Mouse (Mus musculus) testis, adult 2 months (tissue): Measurements from ENCODE around the gene Sowaha. TPM values are rescaled to one million over a fixed set of nuclear protein-coding genes. Genes with fewer than 3 reads are reported as not detected.
A peak's percentile ranks its signal among the peaks of the same experiment; 100 is the strongest.

ENCODE experiments used
- H3K27ac ChIP-seq: fragments of 200-500 bp; 2 replicates; pipeline ENCODE4 v1.5.1; 2012; ENCODE audit warnings: low read depth, low read length; ENCODE audit not compliant: control insufficient read depth, insufficient read depth
- H3K27me3 ChIP-seq: fragments of 200-500 bp; 2 replicates; pipeline ENCODE4 v1.6.1; 2012; ENCODE audit warnings: mild to moderate bottlenecking, low read length, moderate library complexity; ENCODE audit not compliant: control insufficient read depth, insufficient read depth
- H3K36me3 ChIP-seq: fragments of 200-500 bp; 2 replicates; pipeline ENCODE4 v1.6.1; 2012; ENCODE audit warnings: mild to moderate bottlenecking, low read length; ENCODE audit not compliant: control insufficient read depth, insufficient read depth
- H3K4me1 ChIP-seq: fragments of 200-500 bp; 2 replicates; pipeline ENCODE4 v1.6.1; 2012; ENCODE audit warnings: low read length; ENCODE audit not compliant: control insufficient read depth, insufficient read depth
- H3K4me3 ChIP-seq: fragments of 200-500 bp; 2 replicates; pipeline ENCODE4 v1.5.1; 2012; ENCODE audit warnings: low read depth, mild to moderate bottlenecking, low read length, moderate library complexity, mixed read lengths; ENCODE audit not compliant: control insufficient read depth
- CTCF ChIP-seq: fragments of 200-500 bp; IDR thresholded peaks from 2 replicates; pipeline ENCODE4 v1.5.1; 2012; ENCODE audit warnings: low read depth, mild to moderate bottlenecking, inconsistent platforms, low read length, moderate library complexity; ENCODE audit not compliant: control insufficient read depth, insufficient read depth, insufficient replicate concordance
- POLR2A ChIP-seq: fragments of 200-500 bp; IDR thresholded peaks from 2 replicates; pipeline ENCODE4 v1.6.1; 2012; ENCODE audit warnings: low read depth, mild to moderate bottlenecking, inconsistent platforms, low read length, moderate library complexity; ENCODE audit not compliant: control insufficient read depth
- polyA plus RNA-seq: library from polyadenylated mRNA; depleted of rRNA; stranded (reverse); fragments of >200 nt; gene quantifications from 2 replicates; pipeline ENCODE4 v1.2.3, GENCODE M21; 2012; rRNA removed

The Sowaha gene
- polyA plus RNA-seq = 0.10 and 0.13 TPM in 2 replicates

GRCm38 (mm10) chr11:53479783-53480301 is at the start of gene Sowaha, which contains the start of gene Gm9945:
TSS of gene Sowaha (minus strand) at chr11:53480274.
TSS of gene Gm9945 (plus strand) at chr11:53480166.
- Histone ChIP-seq H3K36me3 (no peaks in the 10 kb centered on the region), H3K27ac (no peak within 1 kb of the TSS), H3K4me3 (peak within 1 kb of the TSS; percentile 68), H3K4me1 (peaks cover 7% of the 10 kb centered on the region), H3K27me3 (no peaks in the 10 kb centered on the region)
- no peak for TF ChIP-seq CTCF
- no peak for TF ChIP-seq POLR2A

DNA sequence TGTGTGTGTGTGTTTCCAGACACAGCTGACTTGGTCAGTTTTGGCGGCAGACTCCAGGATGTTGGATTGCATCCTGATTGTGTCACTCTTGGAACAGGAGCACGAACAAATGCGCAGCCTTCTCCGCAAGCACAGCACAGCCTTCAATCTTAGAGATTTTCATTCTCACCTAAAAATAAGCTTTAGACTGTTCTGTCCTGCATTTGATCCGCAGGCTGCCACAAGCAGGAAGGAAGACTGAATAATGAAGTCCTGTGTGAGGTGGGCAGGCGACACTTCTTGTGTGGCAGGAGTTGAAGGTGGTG is 49.1 kb upstream of the Sowaha start:
- TF ChIP-seq POLR2A (no peak), CTCF (no peak)
- Histone ChIP-seq H3K27ac (no peak overlapping the region), H3K4me3 (no peak overlapping the region), H3K4me1 (peaks cover 14% of the 10 kb centered on the region), H3K27me3 (no peaks in the 10 kb centered on the region), H3K36me3 (no peaks in the 10 kb centered on the region)

DNA sequence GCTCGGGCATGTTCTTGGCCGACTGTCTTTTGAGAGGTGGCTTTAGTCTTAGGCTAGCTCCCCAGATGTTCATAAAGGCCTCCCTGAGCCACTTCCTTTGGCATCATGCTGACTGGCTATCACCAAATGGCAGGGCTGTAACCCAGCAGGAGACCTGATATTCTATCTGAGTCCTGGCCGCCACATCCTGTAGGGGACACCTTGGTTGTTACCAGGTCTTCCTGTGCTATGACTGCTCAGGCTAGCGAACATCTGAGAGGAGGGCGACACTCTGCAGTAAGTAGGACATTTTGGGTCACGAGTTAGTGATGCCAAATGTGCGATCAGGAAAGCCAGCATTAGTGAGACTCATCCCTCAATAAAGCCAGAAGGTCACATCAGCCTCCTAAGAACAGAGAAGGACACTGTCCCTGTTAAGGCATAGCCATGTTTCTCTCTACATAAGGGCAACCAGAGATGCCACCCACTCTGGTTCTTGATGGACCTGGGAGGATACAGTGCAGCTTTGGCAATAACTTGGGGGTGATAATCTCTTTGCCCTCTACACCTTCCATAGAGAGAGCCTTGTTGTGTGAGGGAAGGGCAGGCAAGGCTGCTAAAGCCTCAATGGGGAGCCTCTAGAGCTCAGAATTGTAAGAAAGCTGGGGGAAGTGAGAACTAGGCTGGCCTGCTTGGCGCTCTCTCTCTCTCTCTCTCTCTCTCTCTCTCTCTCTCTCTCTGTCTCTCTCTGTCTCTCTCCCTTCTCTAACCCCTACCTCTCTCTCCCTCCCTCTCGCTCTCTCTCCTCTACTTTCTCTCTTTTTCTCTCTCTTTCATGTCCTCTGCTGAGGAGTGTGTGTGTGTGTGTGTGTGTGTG is 48.6 kb upstream of the Sowaha start:
- Histone ChIP-seq H3K27me3 (no peaks in the 10 kb centered on the region), H3K4me1 (peaks cover 14% of the 10 kb centered on the region), H3K27ac (no peak overlapping the region), H3K4me3 (no peak overlapping the region), H3K36me3 (no peaks in the 10 kb centered on the region)
- no peak for TF ChIP-seq CTCF
- no peak for TF ChIP-seq POLR2A

GRCm38 (mm10) chr11:53525461-53525860 is 45.4 kb upstream of the Sowaha start:
- H3K4me3 ChIP-seq = no peak overlapping the region
- peaks cover 14% of the 10 kb centered on the region for H3K4me1 ChIP-seq
- H3K36me3 ChIP-seq = no peaks in the 10 kb centered on the region
- TF ChIP-seq POLR2A (no peak), CTCF (no peak)
- H3K27ac ChIP-seq = no peak overlapping the region
- H3K27me3 ChIP-seq = no peaks in the 10 kb centered on the region

- TF ChIP-seq POLR2A (no peak), CTCF (peak; percentile 58; the same call in 1 of the 2 replicates)
- Histone ChIP-seq H3K27me3 (no peaks in the 10 kb centered on the region), H3K4me3 (no peak overlapping the region), H3K36me3 (no peaks in the 10 kb centered on the region), H3K27ac (no peak overlapping the region), H3K4me1 (peaks cover 18% of the 10 kb centered on the region)
These were observed 44.8 kb upstream of the Sowaha start for GRCm38 (mm10) chr11:53524905-53525304.

DNA sequence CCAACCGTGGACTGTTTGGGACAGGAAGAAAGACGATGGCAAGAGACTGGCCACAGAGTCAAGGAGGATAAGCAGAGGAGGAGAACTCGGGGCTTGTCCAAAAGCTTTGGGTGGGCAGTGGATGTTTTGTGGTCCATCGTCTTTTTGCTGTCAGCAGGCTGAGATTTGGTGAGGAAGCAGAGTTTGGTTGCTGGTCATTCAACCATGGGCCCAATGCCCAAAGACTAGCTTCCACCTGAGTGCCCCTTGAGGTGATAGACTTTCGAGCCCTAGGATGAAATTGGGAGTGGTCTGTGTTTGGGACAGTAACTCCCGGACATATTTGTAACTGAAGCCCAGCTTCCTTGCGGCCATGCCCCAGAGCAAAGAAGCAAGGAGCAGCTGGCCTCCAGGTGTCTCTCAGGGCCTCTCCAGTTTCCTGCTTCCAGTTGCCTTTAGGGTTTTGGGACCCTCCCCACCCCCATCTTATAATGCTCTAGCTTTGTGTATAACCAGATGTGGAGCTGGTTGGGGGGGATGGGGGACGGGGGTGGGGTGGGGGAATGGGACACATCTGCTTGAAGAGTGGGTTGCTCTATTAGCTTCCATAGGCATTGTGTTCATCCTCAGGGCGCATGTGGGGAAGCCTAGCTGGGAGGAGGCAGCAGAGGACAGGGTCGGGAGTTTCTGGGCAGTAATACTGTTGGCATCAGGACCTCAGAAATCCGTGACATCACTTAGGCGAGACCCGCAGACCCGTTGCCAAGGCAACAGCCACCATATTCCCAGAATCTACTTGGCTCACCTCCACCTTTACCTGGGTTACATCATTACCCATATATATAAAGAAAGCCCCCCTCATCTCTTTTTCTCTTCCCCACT is 43.7 kb upstream of the Sowaha start:
- TF ChIP-seq CTCF = no peak
- TF ChIP-seq POLR2A = no peak
- no peak overlapping the region for H3K4me3 ChIP-seq
- no peaks in the 10 kb centered on the region for H3K27me3 ChIP-seq
- no peak overlapping the region for H3K27ac ChIP-seq
- peaks cover 18% of the 10 kb centered on the region for H3K4me1 ChIP-seq
- H3K36me3 ChIP-seq = no peaks in the 10 kb centered on the region

DNA sequence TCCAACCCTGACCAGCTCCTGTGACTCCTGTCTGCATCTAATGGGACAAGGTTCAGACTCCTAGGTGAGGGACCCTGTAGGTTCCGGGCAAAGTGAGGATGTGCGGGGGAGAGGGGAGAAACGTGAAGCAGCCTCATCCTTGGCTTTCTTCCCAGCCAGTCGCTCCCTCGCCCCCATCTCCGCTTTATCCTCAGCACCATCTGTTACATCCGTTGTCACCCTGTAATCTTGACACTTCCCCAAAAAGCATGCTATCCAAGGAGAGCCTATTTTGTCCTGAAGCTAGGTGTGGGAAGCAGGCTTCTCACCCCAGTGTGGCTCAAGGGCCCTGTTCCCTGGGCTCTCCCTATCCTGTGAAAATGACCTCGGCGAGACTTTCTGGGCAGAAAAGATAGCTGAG is 42.9 kb upstream of the Sowaha start:
- no peaks in the 10 kb centered on the region for H3K36me3 ChIP-seq
- H3K27me3 ChIP-seq = no peaks in the 10 kb centered on the region
- TF ChIP-seq CTCF (no peak), POLR2A (no peak)
- no peak overlapping the region for H3K4me3 ChIP-seq
- H3K27ac ChIP-seq = no peak overlapping the region
- H3K4me1 ChIP-seq = peaks cover 18% of the 10 kb centered on the region
